Mouse (Mus musculus) erythroid progenitor cell, adult 5-6 weeks (primary cell): Measurements from ENCODE around the gene Rdh11. TPM values are rescaled to one million over a fixed set of nuclear protein-coding genes. Genes with fewer than 3 reads are reported as not detected.

ENCODE experiments used
- ATAC-seq: replicated peaks from 2 replicates; pipeline ENCODE4 v1.8.0; 2016; ENCODE audit warnings: moderate number of reproducible peaks, mild to moderate bottlenecking, moderate TSS enrichment, inconsistent platforms; ENCODE audit not compliant: poor library complexity, low FRiP score, severe bottlenecking
- total RNA-seq, 2 experiments: library from RNA; stranded (forward) in 1 of 2; stranded (reverse) in 1 of 2; fragments of 150-400 nt in 1 of 2; fragments of 186-747, 209-891 nt in 1 of 2; gene quantifications; 2 replicates each; pipeline versions ENCODE4 v1.2.3 to v1.2.4; 2015 to 2017; ENCODE audit warnings: low replicate concordance in 2 of 2

Rdh11 gene
- total RNA-seq, 2 experiments from 2014 or later: 15.5 to 21.6 TPM

DNA sequence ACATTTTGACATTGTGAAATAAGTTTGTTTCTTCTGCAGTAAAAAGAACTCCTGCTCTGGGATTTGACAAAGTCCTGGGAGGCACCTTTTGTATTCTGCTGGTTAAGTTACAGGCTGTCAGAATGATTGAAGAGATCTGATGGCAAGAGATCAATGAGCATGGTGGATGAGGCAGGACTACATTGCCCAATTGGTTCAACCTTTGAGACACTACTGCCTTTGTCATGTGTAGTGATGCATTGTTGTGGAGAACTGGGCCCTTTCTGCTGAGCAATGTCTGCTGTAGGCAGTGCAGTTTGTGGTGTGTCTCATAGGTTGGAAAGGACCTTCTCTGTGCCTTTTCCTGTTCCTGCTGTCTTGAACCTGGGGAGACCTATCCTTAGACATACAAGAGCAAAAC lies 50.7 kb downstream of the Rdh11 start:
- no peak for ATAC-seq

DNA sequence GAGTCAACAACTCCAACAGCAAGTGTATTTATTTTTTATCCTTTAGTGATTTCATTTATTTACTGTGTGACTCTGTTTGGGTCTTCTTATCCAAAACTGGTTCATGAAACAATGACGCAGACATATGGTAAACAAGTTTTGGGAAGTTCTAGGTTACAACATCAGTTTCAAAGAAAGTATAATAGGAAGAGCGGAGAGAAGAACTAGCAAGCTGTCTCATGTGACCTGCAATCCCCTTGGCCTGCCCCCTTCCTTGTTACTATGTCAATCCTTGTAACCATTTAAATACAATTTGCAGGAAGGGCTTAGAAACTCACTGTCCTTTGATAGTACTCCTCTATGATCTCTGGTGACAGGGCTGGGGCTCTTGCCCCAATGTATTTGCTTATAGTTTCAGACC lies 51.3 kb downstream of the Rdh11 start:
- no peak for ATAC-seq

GRCm38 (mm10) chr12:79139417-79139816 lies 52.7 kb downstream of the Rdh11 start:
- no peak for ATAC-seq

GRCm38 (mm10) chr12:79138999-79139398 lies 53.1 kb downstream of the Rdh11 start:
- ATAC-seq: no peak

DNA sequence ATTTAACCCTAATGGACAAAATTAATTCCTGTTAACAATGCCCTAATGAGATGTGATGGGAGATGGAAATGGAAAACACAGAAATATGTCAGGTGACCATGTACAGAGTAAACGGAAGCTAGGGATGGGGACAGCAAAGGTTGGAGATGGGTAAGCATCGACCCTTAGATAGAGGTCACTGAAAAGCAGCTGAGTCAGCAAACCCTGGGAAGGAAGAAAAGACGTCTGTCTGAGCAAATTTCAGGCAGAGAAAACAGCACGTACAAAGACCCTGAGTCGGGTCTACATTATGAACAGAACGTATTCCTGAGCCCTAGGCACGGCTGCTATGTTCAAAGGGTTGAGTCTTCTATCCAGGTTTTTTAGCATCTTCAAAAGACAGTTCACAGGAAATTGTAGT lies 55.1 kb downstream of the Rdh11 start:
- ATAC-seq: no peak

GRCm38 (mm10) chr12:79135105-79135504 lies 57.0 kb downstream of the Rdh11 start:
- ATAC-seq: no peak

DNA sequence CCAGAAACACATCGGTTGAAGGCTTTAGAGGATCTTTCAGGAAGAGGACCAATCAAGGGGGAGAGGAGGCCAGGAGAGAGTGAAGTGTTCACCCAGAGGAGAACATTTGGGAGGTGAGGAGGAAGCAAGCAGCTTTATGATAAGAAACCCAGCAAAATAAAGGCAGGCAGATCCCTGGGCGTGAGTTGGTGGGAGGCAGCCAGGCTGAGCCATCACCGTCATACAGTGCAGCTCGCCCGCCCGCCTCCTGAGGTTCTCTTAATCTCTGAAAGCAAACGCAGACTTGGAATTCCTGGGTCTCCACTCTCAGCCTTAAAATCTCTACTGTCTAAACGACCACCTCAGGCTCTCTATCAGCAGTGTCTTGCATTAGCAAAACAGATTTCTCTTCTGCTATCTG lies 57.4 kb downstream of the Rdh11 start:
- no peak for ATAC-seq

GRCm38 (mm10) chr12:79131706-79132460 lies 60.2 kb downstream of the Rdh11 start:
- ATAC-seq: no peak

DNA sequence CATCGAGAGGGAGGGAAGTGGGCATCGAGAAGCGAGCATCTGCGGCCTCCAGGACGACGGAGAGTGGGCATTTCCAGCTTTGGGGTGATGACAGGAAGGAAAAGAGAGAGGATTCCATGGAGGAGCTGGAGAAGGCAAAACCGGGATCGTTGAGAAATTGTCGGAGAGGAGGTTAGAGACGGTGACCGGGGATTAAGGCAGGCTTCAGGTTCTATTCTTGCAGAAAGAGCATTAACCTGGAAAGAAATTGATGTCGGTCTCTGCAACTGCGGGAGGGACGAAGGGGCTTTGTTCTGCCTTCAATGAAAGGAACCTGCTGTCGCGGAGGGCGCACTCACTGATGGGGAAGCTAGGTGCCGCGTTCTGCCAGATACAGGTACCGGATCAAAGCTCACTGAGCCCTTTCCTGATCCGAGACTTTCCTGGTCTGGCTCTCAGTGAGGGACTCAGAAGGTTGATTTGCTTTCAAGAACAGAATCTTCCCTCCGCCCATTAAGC lies 60.9 kb downstream of the Rdh11 start:
- ATAC-seq: no peak

DNA sequence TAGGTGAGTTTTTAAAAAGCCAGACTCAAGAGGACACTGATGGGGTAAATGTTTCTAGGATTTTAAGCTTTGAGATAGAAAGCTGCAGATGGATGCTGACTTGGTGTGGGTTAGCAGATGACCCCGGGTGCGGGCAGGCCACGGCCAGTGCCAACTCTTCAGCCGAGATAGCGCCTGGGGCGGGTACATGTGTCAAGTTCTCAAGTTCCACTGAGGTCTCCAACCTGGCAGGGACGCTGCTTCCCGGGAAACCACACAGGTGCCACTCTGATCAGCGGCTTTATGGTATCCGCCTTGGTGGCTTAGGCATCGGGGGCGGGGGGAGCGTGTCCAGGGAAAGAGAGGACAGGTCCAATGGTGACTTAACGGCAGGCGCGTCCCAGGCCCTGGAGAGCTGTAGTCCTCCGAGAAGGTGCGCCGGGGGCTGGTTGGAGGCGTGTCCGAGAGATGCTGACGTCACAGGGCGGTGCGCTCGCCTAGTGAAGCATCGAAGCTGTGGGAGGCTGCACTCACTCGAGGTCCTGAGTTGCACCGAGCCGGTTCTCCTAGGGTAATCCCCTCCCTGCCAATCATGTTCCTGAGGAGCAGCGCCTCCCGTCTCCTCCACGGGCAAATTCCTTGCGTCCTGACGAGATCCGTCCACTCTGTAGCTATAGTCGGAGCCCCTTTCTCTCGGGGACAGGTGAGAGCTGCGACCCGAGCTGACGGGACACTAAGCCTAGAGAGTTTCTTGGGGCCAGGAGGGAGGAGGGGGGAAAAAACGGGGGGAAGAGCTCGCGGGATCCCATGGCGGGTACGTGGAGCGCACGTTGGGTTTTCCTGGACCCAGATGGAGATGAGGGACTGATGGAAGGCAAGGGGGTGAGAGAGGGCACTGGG lies 61.6 kb downstream of the Rdh11 start, which contains the start of gene Arg2:
Gene Arg2, plus strand, starts transcription at position 479 of the 879 bp plus-strand sequence.
- peak; percentile 54; the same call in 1 of the 2 replicates for ATAC-seq

Other genes with a start within 250 kb of the Rdh11 start
- gene Tmem229b, start 184.7 kb downstream of the Rdh11 start, total RNA-seq (2015; ENCODE audit: low replicate concordance): 10.1 and 13.0 TPM in 2 replicates
- gene Tmem229b, start 184.7 kb downstream of the Rdh11 start, total RNA-seq (2017; ENCODE audit: low replicate concordance): 3.9 and 4.5 TPM in 2 replicates
- gene Plekhh1, start 163.1 kb downstream of the Rdh11 start, total RNA-seq (2015; ENCODE audit: low replicate concordance): not detected in 2 replicates
- 0.83 TPM in 1 of 2 replicates, not detected in the other for gene Plekhh1, start 163.1 kb downstream of the Rdh11 start, total RNA-seq (2017; ENCODE audit: low replicate concordance)
- 2.1 and 4.0 TPM in 2 replicates for gene Pigh, start 102.6 kb downstream of the Rdh11 start, total RNA-seq (2015; ENCODE audit: low replicate concordance)
- 1.7 and 4.6 TPM in 2 replicates for gene Pigh, start 102.6 kb downstream of the Rdh11 start, total RNA-seq (2017; ENCODE audit: low replicate concordance)
- gene Arg2, start 61.5 kb downstream of the Rdh11 start, total RNA-seq (2015; ENCODE audit: low replicate concordance): 1.7 TPM in 1 of 2 replicates, not detected in the other
- gene Arg2, start 61.5 kb downstream of the Rdh11 start, total RNA-seq (2017; ENCODE audit: low replicate concordance): not detected in 2 replicates
- gene Vti1b, start 19.6 kb downstream of the Rdh11 start, total RNA-seq (2015; ENCODE audit: low replicate concordance): 7.1 and 13.7 TPM in 2 replicates
- 26.6 and 61.4 TPM in 2 replicates for gene Vti1b, start 19.6 kb downstream of the Rdh11 start, total RNA-seq (2017; ENCODE audit: low replicate concordance)
- 0.84 and 4.7 TPM in 2 replicates for gene Rdh12, start 16.6 kb upstream of the Rdh11 start, total RNA-seq (2015; ENCODE audit: low replicate concordance)
- 2.3 and 5.7 TPM in 2 replicates for gene Rdh12, start 16.6 kb upstream of the Rdh11 start, total RNA-seq (2017; ENCODE audit: low replicate concordance)
- 26.4 and 40.0 TPM in 2 replicates for gene Zfyve26, start 104.0 kb upstream of the Rdh11 start, total RNA-seq (2015; ENCODE audit: low replicate concordance)
- gene Zfyve26, start 104.0 kb upstream of the Rdh11 start, total RNA-seq (2017; ENCODE audit: low replicate concordance): 30.8 and 39.4 TPM in 2 replicates
- gene Rad51b, start 105.0 kb upstream of the Rdh11 start, total RNA-seq (2015; ENCODE audit: low replicate concordance): 5.8 and 12.6 TPM in 2 replicates
- 9.5 and 9.6 TPM in 2 replicates for gene Rad51b, start 105.0 kb upstream of the Rdh11 start, total RNA-seq (2017; ENCODE audit: low replicate concordance)